Mouse (Mus musculus) heart, postnatal 0 days (tissue): ENCODE measurements around the gene Gm49486. TPM values are rescaled to one million over a fixed set of nuclear protein-coding genes. Genes with fewer than 3 reads are reported as not detected.

Experiments
- ATAC-seq: fragments of 200-750 bp; cut with Nextera tagmentation; 2 replicates; pipeline ENCODE4 v1.8.0; 2017; ENCODE audit warnings: low read depth, moderate number of reproducible peaks, moderate library complexity; ENCODE audit not compliant: insufficient read depth
- DNase-seq: peaks from one replicate; pipeline ENCODE4 v3.0.0-alpha.2; 2016; ENCODE audit warnings: low spot score
- H3K27ac ChIP-seq: fragments of 300-500 bp; sonication (generic); 2 replicates; pipeline ENCODE4 v1.5.1; 2014; ENCODE audit warnings: low read depth, mild to moderate bottlenecking
- H3K27me3 ChIP-seq: fragments of 300-500 bp; sonication (generic); 2 replicates; pipeline ENCODE4 v1.6.1; 2014; ENCODE audit warnings: low read length, mixed read lengths; ENCODE audit not compliant: control insufficient read depth, insufficient read depth
- H3K36me3 ChIP-seq: fragments of 300-500 bp; sonication (generic); replicated peaks from 2 replicates; pipeline ENCODE4 v1.6.1; 2014; ENCODE audit warnings: low read length, mixed read lengths; ENCODE audit not compliant: control insufficient read depth, insufficient read depth
- H3K4me1 ChIP-seq: fragments of 300-500 bp; sonication (generic); 2 replicates; pipeline ENCODE4 v1.6.1; 2014; ENCODE audit warnings: antibody characterized with exemption; ENCODE audit not compliant: control insufficient read depth, insufficient read depth
- H3K4me2 ChIP-seq: fragments of 300-500 bp; sonication (generic); 2 replicates; pipeline ENCODE4 v1.6.1; 2014; ENCODE audit warnings: low read depth, mild to moderate bottlenecking, low read length, moderate library complexity
- H3K4me3 ChIP-seq: fragments of 300-500 bp; sonication (generic); 2 replicates; pipeline ENCODE4 v1.5.1; 2014; ENCODE audit warnings: low read depth, low read length
- H3K9ac ChIP-seq: fragments of 300-500 bp; sonication (generic); replicated peaks from 2 replicates; pipeline ENCODE4 v1.6.1; 2014; ENCODE audit warnings: low read depth, low read length, mixed read lengths
- H3K9me3 ChIP-seq: fragments of 300-500 bp; sonication (generic); replicated peaks from 2 replicates; pipeline ENCODE4 v1.6.1; 2016; ENCODE audit warnings: low read length; ENCODE audit not compliant: control insufficient read depth
- CTCF ChIP-seq: IDR thresholded peaks from 2 replicates; pipeline ENCODE4 v1.5.1; 2016; ENCODE audit warnings: antibody characterized with exemption, control low read depth, low read depth
- EP300 ChIP-seq: IDR thresholded peaks from 2 replicates; pipeline ENCODE4 v1.6.1; 2016; ENCODE audit warnings: antibody characterized with exemption, low read depth
- WGBS: fragments of 180-500 bp; shearing (Covaris S2); extraction: QIAGEN DNeasy Blood & Tissue Kit; methylation state at CpG from one replicate; pipeline ENCODE4 v1.1.7; 2014; 5-methylcytosine and 5-hydroxymethylcytosine counted together
- polyA plus RNA-seq: library from polyadenylated mRNA; unstranded; fragments of >200 nt; fragmentation: Nextera tagmentation; extraction: Ambion mirVana; gene quantifications from 2 replicates; pipeline ENCODE4 v1.2.1, GENCODE M21; 2015
- total RNA-seq: library from RNA; depleted of rRNA; stranded (reverse); fragments of >200 nt; gene quantifications from 2 replicates; pipeline ENCODE4 v1.2.3, GENCODE M21; 2014; ENCODE audit warnings: low replicate concordance

Gm49486 gene
- total and polyA plus RNA-seq, 2 experiments from 2014 or later, result 0.74 to 0.80 TPM

DNA sequence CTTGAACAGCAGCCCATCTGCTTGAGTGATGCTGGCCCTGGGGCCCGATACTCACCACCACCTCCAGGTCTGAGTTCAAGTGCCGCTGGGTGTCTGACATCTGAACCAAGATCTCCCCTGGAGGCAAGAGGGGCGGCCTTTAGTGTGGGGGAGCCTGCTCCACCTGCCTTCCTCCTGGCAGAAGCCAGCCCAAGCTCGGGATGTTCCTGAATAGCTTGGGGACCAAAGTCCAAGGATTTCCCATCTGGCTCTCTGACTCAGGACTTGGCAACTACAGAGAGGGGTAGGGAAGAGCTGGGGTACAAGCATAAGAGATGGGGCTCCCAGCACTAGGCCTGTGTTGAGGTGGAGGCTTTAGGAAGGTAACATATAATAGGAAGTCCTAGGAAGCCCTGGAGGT lies 54.2 kb downstream of the Gm49486 start:
- Histone ChIP-seq H3K9ac (no peak overlapping the region), H3K27ac (no peak overlapping the region), H3K4me2 (no peak overlapping the region), H3K9me3 (no peaks in the 10 kb centered on the region), H3K27me3 (no peaks in the 10 kb centered on the region), H3K4me3 (no peak overlapping the region), H3K4me1 (no peaks in the 10 kb centered on the region; the same call in 1 of the 2 replicates), H3K36me3 (no peaks in the 10 kb centered on the region; the same call in 1 of the 2 replicates)
- ATAC-seq, result no peak
- WGBS, result 76% methylated on average over 4 of the region's 4 CpGs
- no peak for DNase-seq
- TF ChIP-seq EP300 (no peak), CTCF (no peak)

- Histone ChIP-seq H3K4me2 (no peak within 1 kb of the TSS), H3K4me3 (no peak within 1 kb of the TSS), H3K9me3 (no peaks in the 10 kb centered on the region), H3K27ac (no peak within 1 kb of the TSS), H3K4me1 (no peaks in the 10 kb centered on the region; the same call in 1 of the 2 replicates), H3K27me3 (no peaks in the 10 kb centered on the region), H3K36me3 (no peaks in the 10 kb centered on the region; the same call in 1 of the 2 replicates), H3K9ac (no peak within 1 kb of the TSS)
- no peak for DNase-seq
- no peak for TF ChIP-seq CTCF
- no peak for TF ChIP-seq EP300
- ATAC-seq, result no peak
- 83% methylated on average over 10 of the region's 10 CpGs for WGBS
Measured at GRCm38 (mm10) chr15:79285399-79285798, 56.2 kb downstream of the Gm49486 start, which contains the start of gene Baiap2l2. TSS of gene Baiap2l2 (minus strand) at chr15:79285537.

- H3K27me3 ChIP-seq, result no peaks in the 10 kb centered on the region
- DNase-seq (no peak), ATAC-seq (no peak)
- no peak overlapping the region for H3K27ac ChIP-seq
- H3K4me2 ChIP-seq, result no peak overlapping the region
- TF ChIP-seq EP300 (no peak), CTCF (no peak)
- no peaks in the 10 kb centered on the region; the same call in 1 of the 2 replicates for H3K4me1 ChIP-seq
- no peak overlapping the region for H3K9ac ChIP-seq
- no peaks in the 10 kb centered on the region for H3K9me3 ChIP-seq
- no peak overlapping the region for H3K4me3 ChIP-seq
- no peaks in the 10 kb centered on the region; the same call in 1 of the 2 replicates for H3K36me3 ChIP-seq
- 87% methylated on average over 7 of the region's 7 CpGs for WGBS
Measured at GRCm38 (mm10) chr15:79286141-79286540, 57.0 kb downstream of the Gm49486 start.

- no peaks in the 10 kb centered on the region for H3K27me3 ChIP-seq
- no peaks in the 10 kb centered on the region for H3K4me1 ChIP-seq
- DNase-seq (no peak), ATAC-seq (no peak)
- TF ChIP-seq EP300 (no peak), CTCF (no peak)
- no peak overlapping the region for H3K27ac ChIP-seq
- no peaks in the 10 kb centered on the region for H3K9me3 ChIP-seq
- 90% methylated on average over 7 of the region's 7 CpGs for WGBS
- H3K9ac ChIP-seq, result no peak overlapping the region
- H3K4me2 ChIP-seq, result no peak overlapping the region
- H3K36me3 ChIP-seq, result no peaks in the 10 kb centered on the region; the same call in 1 of the 2 replicates
- H3K4me3 ChIP-seq, result no peak overlapping the region
Measured at GRCm38 (mm10) chr15:79287091-79287490, 57.9 kb downstream of the Gm49486 start.

- H3K27ac ChIP-seq, result no peak overlapping the region
- H3K9me3 ChIP-seq, result no peaks in the 10 kb centered on the region
- DNase-seq, result no peak
- 84% methylated on average over 3 of the region's 3 CpGs for WGBS
- H3K27me3 ChIP-seq, result no peaks in the 10 kb centered on the region
- H3K4me3 ChIP-seq, result no peak overlapping the region
- H3K4me1 ChIP-seq, result no peaks in the 10 kb centered on the region
- H3K9ac ChIP-seq, result no peak overlapping the region
- H3K4me2 ChIP-seq, result no peak overlapping the region
- no peak for TF ChIP-seq CTCF
- no peak for TF ChIP-seq EP300
- no peak for ATAC-seq
- no peaks in the 10 kb centered on the region; the same call in 1 of the 2 replicates for H3K36me3 ChIP-seq
Measured at GRCm38 (mm10) chr15:79288387-79288786, 59.2 kb downstream of the Gm49486 start.

DNA sequence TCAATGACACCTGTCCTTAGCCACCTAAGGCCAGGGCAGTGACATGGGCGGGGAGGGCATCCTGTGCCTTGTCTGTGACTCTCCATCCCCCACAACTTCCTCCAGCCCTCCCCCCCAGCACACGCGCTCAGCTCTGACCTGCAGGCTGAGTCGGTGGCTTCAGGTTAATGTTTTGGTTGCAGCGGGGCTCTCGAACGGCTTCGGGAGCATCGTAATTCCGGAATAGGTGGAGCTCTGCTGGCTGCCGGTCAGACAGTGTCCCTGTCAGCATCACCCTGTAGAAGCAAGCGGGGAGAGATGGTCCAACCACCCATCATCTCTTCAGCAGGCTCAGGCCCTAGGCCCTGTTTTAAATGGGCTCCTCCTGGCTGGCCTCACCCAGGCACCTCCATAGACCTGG lies 60.2 kb downstream of the Gm49486 start:
- 90% methylated on average over 12 of the region's 12 CpGs for WGBS
- ATAC-seq, result no peak; the same call in 1 of the 2 replicates
- H3K9ac ChIP-seq, result no peak overlapping the region

More for the DNA sequence above, 60.2 kb downstream of the Gm49486 start:
- no peak for TF ChIP-seq EP300
- no peak for TF ChIP-seq CTCF
- no peak overlapping the region for H3K4me2 ChIP-seq
- no peak overlapping the region for H3K27ac ChIP-seq
- DNase-seq, result no peak
- no peak overlapping the region for H3K4me3 ChIP-seq
- H3K4me1 ChIP-seq, result no peaks in the 10 kb centered on the region
- no peaks in the 10 kb centered on the region; the same call in 1 of the 2 replicates for H3K36me3 ChIP-seq
- H3K9me3 ChIP-seq, result no peaks in the 10 kb centered on the region
- H3K27me3 ChIP-seq, result no peaks in the 10 kb centered on the region
